10 mouse cellular contexts compared by ENCODE assay signal in genomic region chr6:97855420-97856170, GRCm38 (mm10). TPM values are rescaled to one million over a fixed set of nuclear protein-coding genes. Genes with fewer than 3 reads are reported as not detected.
DNase-seq lines count a peak whose midpoint lies in the region; ATAC-seq and TF ChIP-seq lines count a peak whose summit lies in the region.
"Had no signal": no experiment of that assay in that cellular context is flagged by ENCODE, and none has a peak within 500 bp of the region (broad histone marks: within the 10 kb centered on the region; RNA-seq: fewer than 3 reads in every experiment).

No protein-coding gene starts in this region.

- TF ChIP-seq CTCF in bone marrow macrophage, adult 2 months (IDR thresholded peaks at IDR 0.05; ENCODE audit: low read depth, low read length) = no peak
- TF ChIP-seq CTCF in stomach, postnatal 0 days (IDR thresholded peaks at IDR 0.05; ENCODE audit: low read depth) = no peak

- no peaks in the 10 kb centered on the region for H3K9me3 ChIP-seq in heart, embryonic 13.5 days
- no peaks in the 10 kb centered on the region for H3K9me3 ChIP-seq in stomach, postnatal 0 days (ENCODE audit: control insufficient read depth, low read length)
- H3K9me3 ChIP-seq in forebrain, embryonic 15.5 days = no peaks in the 10 kb centered on the region
- no peaks in the 10 kb centered on the region for H3K9me3 ChIP-seq in forebrain, embryonic 14.5 days (replicated peaks; ENCODE audit: control insufficient read depth, low read length)
- H3K9me3 ChIP-seq: liver, embryonic 13.5 days had no signal

- H3K27me3 ChIP-seq in heart, embryonic 13.5 days (replicated peaks) = no peaks in the 10 kb centered on the region
- no peaks in the 10 kb centered on the region for H3K27me3 ChIP-seq in stomach, postnatal 0 days (ENCODE audit: control insufficient read depth, insufficient read depth, low read length)
- no peaks in the 10 kb centered on the region for H3K27me3 ChIP-seq in forebrain, embryonic 15.5 days
- no peaks in the 10 kb centered on the region for H3K27me3 ChIP-seq in forebrain, embryonic 14.5 days (replicated peaks; ENCODE audit: control insufficient read depth, insufficient read depth, low read length)
- H3K27me3 ChIP-seq: liver, embryonic 13.5 days had no signal

- no peak for TF ChIP-seq EP300 in stomach, postnatal 0 days (optimal IDR thresholded peaks at IDR 0.05)

- WGBS in heart, embryonic 13.5 days = 49% methylated on average over 8 of the region's 8 CpGs
- WGBS in stomach, postnatal 0 days = 71% methylated on average over 8 of the region's 8 CpGs
- WGBS in forebrain, embryonic 15.5 days = 91% methylated on average over 8 of the region's 8 CpGs
- 89% methylated on average over 8 of the region's 8 CpGs for WGBS in forebrain, embryonic 14.5 days

- no peak for ATAC-seq in heart, embryonic 13.5 days (ENCODE audit: extremely low read depth, insufficient number of reproducible peaks, low FRiP score, low TSS enrichment)
- ATAC-seq in stomach, postnatal 0 days (ENCODE audit: low FRiP score, low TSS enrichment) = no peak
- no peak for ATAC-seq in forebrain, embryonic 15.5 days (replicated peaks)
- no peak for ATAC-seq in forebrain, embryonic 14.5 days

- peak overlapping the region; percentile 6 for H3K9ac ChIP-seq in heart, embryonic 13.5 days
- H3K9ac ChIP-seq in stomach, postnatal 0 days (ENCODE audit: low read length) = no peak overlapping the region
- H3K9ac ChIP-seq in forebrain, embryonic 15.5 days (replicated peaks) = no peak overlapping the region
- no peak overlapping the region for H3K9ac ChIP-seq in forebrain, embryonic 14.5 days (ENCODE audit: low read length)
- H3K9ac ChIP-seq: liver, embryonic 13.5 days had no signal

- intact Hi-C loops in left cerebral cortex, postnatal 36 days (cut with DNase I) = no loop called here

- H3K4me2 ChIP-seq in heart, embryonic 13.5 days = no peak overlapping the region
- no peak overlapping the region for H3K4me2 ChIP-seq in stomach, postnatal 0 days (replicated peaks; ENCODE audit: low read depth)
- H3K4me2 ChIP-seq in forebrain, embryonic 15.5 days (replicated peaks) = no peak overlapping the region
- no peak overlapping the region for H3K4me2 ChIP-seq in forebrain, embryonic 14.5 days (ENCODE audit: low read length)
- H3K4me2 ChIP-seq: liver, embryonic 13.5 days had no signal

- TF ChIP-seq POLR2A in bone marrow macrophage, adult 2 months (IDR thresholded peaks at IDR 0.05; ENCODE audit: borderline replicate concordance, low read depth, low read length) = no peak

- peak; percentile 72 for DNase-seq in gastrocnemius, adult 18-20 months (ENCODE audit: low spot score)
- DNase-seq in gastrocnemius, postnatal 4 days (ENCODE audit: low spot score in 2 of 2) = no peak
- peak; percentile 30 to 39 for DNase-seq in left cerebral cortex, postnatal 36 days (ENCODE audit: low spot score in 2 of 2)
- DNase-seq in stomach, postnatal 0 days (ENCODE audit: low spot score) = no peak
- no peak for DNase-seq in forebrain, embryonic 14.5 days (ENCODE audit: low spot score)
- DNase-seq: cerebellum, postnatal 10 days; liver, embryonic 13.5 days had no signal

- peak overlapping the region; percentile 41; the same call in 1 of the 2 replicates for H3K4me3 ChIP-seq in bone marrow macrophage, adult 2 months (ENCODE audit: insufficient read depth, low read length)
- H3K4me3 ChIP-seq in heart, embryonic 13.5 days = no peak overlapping the region
- H3K4me3 ChIP-seq in stomach, postnatal 0 days (ENCODE audit: low read depth, low read length) = no peak overlapping the region
- H3K4me3 ChIP-seq in forebrain, embryonic 15.5 days = no peak overlapping the region
- H3K4me3 ChIP-seq in forebrain, embryonic 14.5 days (ENCODE audit: low read depth, low read length) = no peak overlapping the region
- H3K4me3 ChIP-seq: liver, embryonic 13.5 days had no signal

- no peaks in the 10 kb centered on the region for H3K36me3 ChIP-seq in heart, embryonic 13.5 days
- no peaks in the 10 kb centered on the region for H3K36me3 ChIP-seq in stomach, postnatal 0 days (ENCODE audit: control insufficient read depth, insufficient read depth, low read length)
- H3K36me3 ChIP-seq in forebrain, embryonic 15.5 days = no peaks in the 10 kb centered on the region
- no peaks in the 10 kb centered on the region for H3K36me3 ChIP-seq in forebrain, embryonic 14.5 days (ENCODE audit: control insufficient read depth, insufficient read depth, low read length)
- H3K36me3 ChIP-seq: liver, embryonic 13.5 days had no signal

- peak overlapping the region; percentile 99 for H3K27ac ChIP-seq in bone marrow macrophage, adult 2 months (ENCODE audit: insufficient read depth, low read depth, low read length)
- H3K27ac ChIP-seq in heart, embryonic 13.5 days (replicated peaks) = peak overlapping the region; percentile 76
- H3K27ac ChIP-seq in stomach, postnatal 0 days (replicated peaks) = no peak overlapping the region
- H3K27ac ChIP-seq in forebrain, embryonic 15.5 days (replicated peaks) = no peak overlapping the region
- H3K27ac ChIP-seq in forebrain, embryonic 14.5 days (ENCODE audit: low read depth, low read length) = no peak overlapping the region
- H3K27ac ChIP-seq: liver, embryonic 13.5 days had no signal

- H3K4me1 ChIP-seq in bone marrow macrophage, adult 2 months (ENCODE audit: control insufficient read depth, insufficient read depth, low read length) = peaks cover 47% of the 10 kb centered on the region
- H3K4me1 ChIP-seq in heart, embryonic 13.5 days = peaks cover 41% of the 10 kb centered on the region
- 0 out of 2 replicates have a peak, but pooled peaks cover 2% of the 10 kb centered on the region for H3K4me1 ChIP-seq in stomach, postnatal 0 days (replicated peaks; ENCODE audit: control insufficient read depth, insufficient read depth)
- H3K4me1 ChIP-seq in forebrain, embryonic 15.5 days = no peaks in the 10 kb centered on the region
- no peaks in the 10 kb centered on the region for H3K4me1 ChIP-seq in forebrain, embryonic 14.5 days (ENCODE audit: control insufficient read depth, insufficient read depth, low read length)
- H3K4me1 ChIP-seq: liver, embryonic 13.5 days had no signal

RNA-seq across cellular contexts. Expression of gene Mitf, which starts 48.7 kb away (rescaled TPM):
- total RNA-seq in gastrocnemius, adult 18-20 months (2021) = 10 to 100 TPM; 15.3 to 19.4 TPM
- 1 to 10 TPM; 6.6 to 7.3 TPM for total RNA-seq in gastrocnemius, postnatal 4 days (2021)
- 48.4 and 52.1 TPM in 2 replicates for polyA plus RNA-seq in bone marrow macrophage, adult 2 months (2012; ENCODE audit: insufficient read depth, insufficient read length, missing spikeins)
- polyA plus RNA-seq in heart, embryonic 13.5 days (2015; fragmentation: Nextera tagmentation; extraction: Ambion mirVana) = 15.4 and 17.3 TPM in 2 replicates
- total RNA-seq in left cerebral cortex, postnatal 36 days (2021) = 1 to 10 TPM; 6.5 to 8.8 TPM
- 1.5 and 1.7 TPM in 2 replicates for polyA plus RNA-seq in stomach, postnatal 0 days (2015; fragmentation: Nextera tagmentation; extraction: Ambion mirVana)
- polyA plus RNA-seq in forebrain, embryonic 15.5 days (2015; fragmentation: Nextera tagmentation; extraction: Ambion mirVana) = 0.96 and 1.9 TPM in 2 replicates
- 0.85 and 1.3 TPM in 2 replicates for polyA plus RNA-seq in forebrain, embryonic 14.5 days (2014; fragmentation: Nextera tagmentation; extraction: Ambion mirVana)

Comparison
In these comparisons a context has a peak if more than half of its experiments do, and no peak if none do; other contexts are left out.
1. DNase-seq: peak in gastrocnemius, adult 18-20 months (single experiment) and left cerebral cortex, postnatal 36 days (2 of 2); none in gastrocnemius, postnatal 4 days (0 of 2), stomach, postnatal 0 days (single experiment) and forebrain, embryonic 14.5 days (single experiment).
2. H3K27ac ChIP-seq: peak in bone marrow macrophage, adult 2 months (single experiment) and heart, embryonic 13.5 days (single experiment); none in stomach, postnatal 0 days (single experiment), forebrain, embryonic 15.5 days (single experiment) and forebrain, embryonic 14.5 days (single experiment).